Mouse (Mus musculus) gastrocnemius, postnatal 25 days (tissue): ENCODE data around the gene Cxcl1. TPM values are rescaled to one million over a fixed set of nuclear protein-coding genes. Genes with fewer than 3 reads are reported as not detected.

ENCODE experiments used
- DNase-seq: peaks from one replicate; pipeline ENCODE4 v3.0.0; 2022
- total RNA-seq, 2 experiments: library from RNA; stranded (reverse); gene quantifications; 1 replicate in 1 of 2; 2 replicates in 1 of 2; pipeline ENCODE4 v1.2.3; 2021

Cxcl1 gene
- total RNA-seq, 2 experiments from 2014 or later = 0.24 TPM; not detected in 1

GRCm38 (mm10) chr5:90888661-90889060 lies 2.4 kb upstream of the Cxcl1 start:
- DNase-seq = no peak

- no peak for DNase-seq
Observed at GRCm38 (mm10) chr5:90891464-90891813, 398 bp downstream of the Cxcl1 start.

GRCm38 (mm10) chr5:90894231-90894630 lies 3.2 kb downstream of the Cxcl1 start:
- DNase-seq = no peak

- no peak for DNase-seq
Observed at GRCm38 (mm10) chr5:90897429-90897828, 6.4 kb downstream of the Cxcl1 start.

GRCm38 (mm10) chr5:90899308-90899707 lies 8.3 kb downstream of the Cxcl1 start:
- no peak for DNase-seq

GRCm38 (mm10) chr5:90900147-90900546 lies 9.1 kb downstream of the Cxcl1 start:
- peak; percentile 39 for DNase-seq

- DNase-seq = no peak
Observed at GRCm38 (mm10) chr5:90900688-90901087, 9.6 kb downstream of the Cxcl1 start.

- no peak for DNase-seq
Observed at GRCm38 (mm10) chr5:90902380-90903260, 11.6 kb downstream of the Cxcl1 start.

- no peak for DNase-seq
Observed at GRCm38 (mm10) chr5:90903339-90904020, 12.4 kb downstream of the Cxcl1 start, which contains the start of gene Cxcl2. Gene Cxcl2, plus strand, starts transcription at chr5:90903871.

GRCm38 (mm10) chr5:90908983-90909382 lies 17.9 kb downstream of the Cxcl1 start:
- DNase-seq = no peak

- no peak for DNase-seq
Observed at GRCm38 (mm10) chr5:90919495-90919894, 28.5 kb downstream of the Cxcl1 start.

GRCm38 (mm10) chr5:90922958-90923357 lies 31.9 kb downstream of the Cxcl1 start:
- DNase-seq = no peak

GRCm38 (mm10) chr5:90930546-90930945 lies 39.5 kb downstream of the Cxcl1 start:
- DNase-seq = no peak

- DNase-seq = peak; percentile 82
Observed at GRCm38 (mm10) chr5:90930971-90931851, 40.2 kb downstream of the Cxcl1 start, which contains the start of gene Mthfd2l. Gene Mthfd2l, plus strand, starts transcription at chr5:90931117.

- no peak for DNase-seq
Observed at GRCm38 (mm10) chr5:90931911-90932310, 40.9 kb downstream of the Cxcl1 start.

- no peak for DNase-seq
Observed at GRCm38 (mm10) chr5:90936706-90937105, 45.7 kb downstream of the Cxcl1 start.

Other genes starting within 250 kb of the Cxcl1 start
- not detected for gene Cxcl5, start 131.9 kb upstream of the Cxcl1 start, total RNA-seq
- under 1 TPM; 0.33 to 0.67 TPM for gene Ppbp, start 122.7 kb upstream of the Cxcl1 start, total RNA-seq
- gene Pf4, start 118.8 kb upstream of the Cxcl1 start, total RNA-seq = 10 to 100 TPM; 11.0 to 14.8 TPM
- not detected for gene Cxcl3, start 105.1 kb upstream of the Cxcl1 start, total RNA-seq
- gene Cxcl15, start 96.7 kb upstream of the Cxcl1 start, total RNA-seq = not detected
- gene Cxcl2, start 12.6 kb downstream of the Cxcl1 start, total RNA-seq = not detected
- 1 to 10 TPM; 6.5 to 8.8 TPM for gene Mthfd2l, start 39.9 kb downstream of the Cxcl1 start, total RNA-seq
- gene Epgn, start 136.2 kb downstream of the Cxcl1 start, total RNA-seq = under 1 TPM; 0.28 to 0.59 TPM
- not detected for gene Ereg, start 183.4 kb downstream of the Cxcl1 start, total RNA-seq
- not detected for gene Areg, start 248.4 kb downstream of the Cxcl1 start, total RNA-seq